Mouse (Mus musculus): ENCODE measurements around the gene Car9.

DNA sequence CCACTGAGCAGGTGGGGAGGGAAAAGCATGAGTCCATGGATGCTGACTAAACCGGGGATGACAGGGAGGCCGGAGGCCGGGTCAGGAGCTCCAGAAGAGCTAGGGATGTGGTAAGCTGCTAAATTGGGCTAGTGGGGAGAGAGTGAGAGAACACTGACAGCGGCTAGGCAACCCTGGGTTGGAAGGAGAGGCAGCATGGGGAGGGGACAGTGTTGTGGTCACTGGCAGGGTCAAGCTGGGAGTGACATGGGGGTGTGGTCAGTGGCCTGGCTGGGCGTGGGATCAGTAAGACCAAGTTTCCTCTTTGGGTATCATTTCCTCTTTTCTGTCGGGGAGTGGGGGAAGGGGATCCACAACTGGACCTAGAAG, 53.5 kb downstream of the Car9 start:
- TF ChIP-seq POLR2A (IDR thresholded peaks at IDR 0.05; ENCODE audit: low read depth, low read length) = no peak
- TF ChIP-seq ZNF384 (IDR thresholded peaks at IDR 0.05; ENCODE audit: low read depth, low read length) = no peak

Measured in CH12.LX (cell line).